Mouse (Mus musculus) megakaryocyte, embryonic 14.5 days (primary cell): ENCODE data around the gene Fam129b.

Experiments used
- FLI1 ChIP-seq: IDR thresholded peaks from 2 replicates; pipeline ENCODE4 v1.6.1; 2012; ENCODE audit warnings: low read length, inconsistent platforms, mixed read lengths
- GATA1 ChIP-seq: IDR thresholded peaks from 3 replicates; pipeline ENCODE4 v1.6.1; 2012; ENCODE audit warnings: mixed read lengths, low read length, inconsistent platforms, borderline replicate concordance

DNA sequence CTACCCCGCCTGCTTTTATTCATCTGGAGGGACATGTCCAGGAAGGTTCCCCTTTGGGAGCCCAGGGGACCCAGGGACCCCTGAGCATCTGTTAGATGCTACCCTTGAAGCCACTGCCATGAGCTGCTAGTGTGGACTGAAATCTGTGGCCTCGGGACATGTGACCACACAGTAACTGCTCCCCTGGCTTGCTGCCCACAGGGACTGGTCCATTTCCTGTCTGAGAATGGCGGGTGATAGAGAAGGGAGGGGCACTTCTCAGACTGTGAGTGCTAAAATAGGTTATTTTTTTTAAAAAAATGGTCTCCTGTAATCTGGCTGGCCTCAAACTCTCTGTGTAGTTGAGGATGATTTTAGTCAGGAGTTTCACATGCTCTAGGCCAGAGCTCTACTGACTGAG, 5.8 kb downstream of the Fam129b start:
- no peak for TF ChIP-seq GATA1
- no peak for TF ChIP-seq FLI1
